Mouse (Mus musculus) embryonic fibroblast, embryonic 13.5 days (primary cell): Measurements from ENCODE around the gene Crygn.

Source experiments
- CTCF ChIP-seq: IDR thresholded peaks from 2 replicates; pipeline ENCODE4 v1.5.1; 2011; ENCODE audit warnings: mild to moderate bottlenecking, control low read depth, low read length, moderate library complexity, borderline replicate concordance; ENCODE audit not compliant: insufficient read depth
- POLR2A ChIP-seq: IDR thresholded peaks from 2 replicates; pipeline ENCODE4 v1.6.1; 2011; ENCODE audit warnings: low read depth, mild to moderate bottlenecking, control low read depth, low read length, moderate library complexity

DNA sequence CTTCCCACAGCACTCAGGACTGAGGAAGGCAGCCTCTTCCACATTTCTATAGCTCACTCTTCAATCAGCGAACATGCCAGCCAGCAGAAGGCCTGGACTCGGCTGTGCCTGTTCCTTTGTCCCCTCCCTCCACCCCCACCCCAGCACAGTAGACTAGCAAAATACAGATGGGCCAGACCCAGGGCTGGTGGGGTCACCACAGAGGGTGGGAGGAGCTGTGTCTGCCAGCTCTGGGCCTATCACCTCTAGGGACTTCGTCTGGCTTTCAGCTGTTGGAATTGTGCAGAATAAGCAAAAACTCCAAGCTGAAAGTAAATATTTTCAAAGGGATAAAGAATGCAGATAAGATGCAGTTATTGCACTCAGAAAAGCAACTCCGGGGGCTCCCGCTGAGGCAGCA, 33.0 kb downstream of the Crygn start:
- TF ChIP-seq CTCF (no peak), POLR2A (no peak)
